Mouse (Mus musculus): ENCODE data around the gene Neu1.
A peak's percentile ranks its signal among the peaks of the same experiment; 100 is the strongest.
"Not testable (repeated sequence)": the region's sequence is repeated elsewhere in the genome, so short reads cannot be mapped to it uniquely, and the experiment has no call there.

Gene Neu1

GRCm38 (mm10) chr17:34969822-34970221 is 38.8 kb downstream of the Neu1 start, which contains the start of gene Gm20481:
Gene Gm20481 (plus strand): TSS chr17:34969912.
- not testable (repeated sequence) for DNase-seq (ENCODE audit: low spot score)

GRCm38 (mm10) chr17:34970850-34971249 is 39.8 kb downstream of the Neu1 start:
- DNase-seq (ENCODE audit: low spot score) = not testable (repeated sequence)

- DNase-seq (ENCODE audit: low spot score) = not testable (repeated sequence)
These were observed 40.6 kb downstream of the Neu1 start for GRCm38 (mm10) chr17:34971694-34972068.

- peak; percentile 82 for DNase-seq (ENCODE audit: low spot score)
These were observed 41.2 kb downstream of the Neu1 start, which contains the start of the genes Hspa1a and Hspa1l for GRCm38 (mm10) chr17:34972069-34972749. Gene Hspa1a (minus strand): TSS chr17:34972156. Gene Hspa1l (plus strand): TSS chr17:34972703.

GRCm38 (mm10) chr17:34975581-34976492 is 44.8 kb downstream of the Neu1 start:
- no peak for DNase-seq (ENCODE audit: low spot score)

GRCm38 (mm10) chr17:34977000-34977399 is 45.9 kb downstream of the Neu1 start:
- no peak for DNase-seq (ENCODE audit: low spot score)

- DNase-seq (ENCODE audit: low spot score) = no peak
These were observed 47.2 kb downstream of the Neu1 start for GRCm38 (mm10) chr17:34978239-34978638.

- no peak for DNase-seq (ENCODE audit: low spot score)
These were observed 48.6 kb downstream of the Neu1 start for GRCm38 (mm10) chr17:34979631-34980030.

- no peak for DNase-seq (ENCODE audit: low spot score)
These were observed 49.6 kb downstream of the Neu1 start for GRCm38 (mm10) chr17:34980655-34981054.

- DNase-seq (ENCODE audit: low spot score) = peak; percentile 92
These were observed 50.7 kb downstream of the Neu1 start, which contains the start of gene Lsm2 for GRCm38 (mm10) chr17:34981690-34982180. Gene Lsm2 (plus strand): TSS chr17:34981862.

GRCm38 (mm10) chr17:34982328-34982727 is 51.3 kb downstream of the Neu1 start:
- DNase-seq (ENCODE audit: low spot score) = no peak

GRCm38 (mm10) chr17:34984218-34984617 is 53.2 kb downstream of the Neu1 start:
- DNase-seq (ENCODE audit: low spot score) = no peak

Measured in urinary bladder, postnatal 14 days (tissue).